Mouse (Mus musculus) erythroblast, embryonic 14.5 days (primary cell): Measurements from ENCODE around the gene Ahnak. TPM values are rescaled to one million over a fixed set of nuclear protein-coding genes. Genes with fewer than 3 reads are reported as not detected.
"Not testable (repeated sequence)": the region's sequence is repeated elsewhere in the genome, so short reads cannot be mapped to it uniquely, and the experiment has no call there.

ENCODE experiments used
- H3K27me3 ChIP-seq: 2 replicates; pipeline ENCODE4 v1.6.1; 2012; ENCODE audit warnings: inconsistent platforms; ENCODE audit not compliant: control insufficient read depth
- H3K36me3 ChIP-seq: 2 replicates; pipeline ENCODE4 v1.6.1; 2012; ENCODE audit warnings: mild to moderate bottlenecking, inconsistent platforms; ENCODE audit not compliant: control insufficient read depth
- H3K4me1 ChIP-seq: 2 replicates; pipeline ENCODE4 v1.6.1; 2012; ENCODE audit warnings: inconsistent platforms; ENCODE audit not compliant: control insufficient read depth
- H3K4me3 ChIP-seq: replicated peaks from 2 replicates; pipeline ENCODE3; 2012; ENCODE audit warnings: moderate library complexity, mild to moderate bottlenecking, inconsistent platforms
- H3K9me3 ChIP-seq: 2 replicates; pipeline ENCODE4 v1.6.1; 2012; ENCODE audit warnings: low read length, inconsistent platforms, mixed read lengths; ENCODE audit not compliant: control insufficient read depth
- GATA1 ChIP-seq: IDR thresholded peaks from 2 replicates; pipeline ENCODE4 v1.6.1; 2012; ENCODE audit warnings: low read length, inconsistent platforms, mixed read lengths
- TAL1 ChIP-seq: IDR thresholded peaks from 3 replicates; pipeline ENCODE4 v1.6.1; 2012; ENCODE audit warnings: low read length, inconsistent platforms, mixed read lengths
- polyA plus RNA-seq: library from polyadenylated mRNA; stranded (reverse); fragments of >175 nt; gene quantifications from 2 replicates; pipeline ENCODE4 v1.2.3, GENCODE M21; 2012

The Ahnak gene
- polyA plus RNA-seq, 1 experiment = 0.01 TPM

DNA sequence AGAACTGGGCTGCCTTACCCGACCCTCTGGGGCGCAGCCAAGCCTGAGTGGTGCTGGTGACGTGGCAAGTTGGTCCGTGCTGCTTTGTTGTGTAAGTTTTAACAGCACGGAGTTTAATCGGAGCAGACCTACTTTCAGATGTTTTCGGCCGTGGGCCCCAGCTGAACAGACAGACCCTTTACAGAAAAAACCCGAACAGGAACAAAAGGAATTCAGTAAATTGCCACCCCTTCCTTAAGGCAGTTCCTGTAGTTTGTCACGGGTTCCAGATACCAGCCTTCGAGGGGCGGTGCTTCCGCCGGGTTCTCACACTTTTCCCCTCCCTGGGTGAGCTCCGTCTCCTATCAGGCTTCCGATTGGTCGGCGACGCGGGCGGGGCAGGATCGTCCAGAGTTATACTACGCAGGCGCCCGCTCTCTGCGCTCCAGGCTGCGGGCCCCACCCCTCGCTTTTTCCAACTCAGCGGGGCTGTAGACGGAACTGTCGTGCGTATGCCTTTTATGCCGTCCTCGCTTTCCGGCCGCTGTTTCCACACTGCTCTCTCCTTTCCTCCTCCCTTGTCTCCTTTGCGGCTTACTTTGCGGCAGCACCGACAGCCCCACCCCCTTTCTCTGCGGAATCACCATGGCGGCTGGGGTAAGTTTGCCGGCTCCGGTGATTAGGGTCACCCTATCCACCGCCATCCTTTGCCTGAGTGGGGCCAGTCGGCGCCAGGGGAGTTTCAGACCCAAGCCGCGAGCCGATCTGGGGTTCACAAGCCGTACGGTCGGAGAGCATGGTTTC lies 22.3 kb upstream of the Ahnak start, which contains the start of gene Eef1g:
Gene Eef1g, plus strand, starts transcription at position 452 of the 783 bp plus-strand sequence.
- Histone ChIP-seq H3K27me3 (no peaks in the 10 kb centered on the region), H3K9me3 (no peaks in the 10 kb centered on the region), H3K36me3 (peaks cover 79% of the 10 kb centered on the region), H3K4me3 (peak within 1 kb of the TSS; percentile 77), H3K4me1 (peaks cover 50% of the 10 kb centered on the region)
- TF ChIP-seq GATA1 (no peak), TAL1 (no peak)

GRCm38 (mm10) chr19:8967373-8967743 lies 21.7 kb upstream of the Ahnak start:
- H3K4me1 ChIP-seq = peaks cover 50% of the 10 kb centered on the region
- TF ChIP-seq TAL1 = no peak
- TF ChIP-seq GATA1 = no peak
- H3K36me3 ChIP-seq = peaks cover 79% of the 10 kb centered on the region
- peak overlapping the region; percentile 77 for H3K4me3 ChIP-seq
- no peaks in the 10 kb centered on the region for H3K9me3 ChIP-seq
- no peaks in the 10 kb centered on the region for H3K27me3 ChIP-seq

DNA sequence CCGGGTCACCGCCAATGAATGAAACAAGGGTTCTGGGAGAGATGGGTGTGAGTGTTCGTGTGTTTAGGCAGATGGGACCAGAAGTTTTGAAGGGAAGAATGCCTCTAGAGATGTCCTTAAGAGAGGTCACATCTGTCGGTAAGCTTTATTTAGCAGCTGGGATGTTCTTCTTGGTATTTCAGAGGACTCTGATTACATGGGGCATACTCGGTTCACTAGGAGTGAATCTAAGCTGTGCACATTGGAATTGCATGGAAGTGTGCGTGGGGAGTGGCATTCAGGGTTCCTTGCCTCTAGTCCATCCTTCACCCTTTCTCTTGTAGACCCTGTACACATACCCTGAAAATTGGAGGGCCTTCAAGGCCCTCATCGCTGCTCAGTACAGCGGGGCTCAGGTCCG lies 21.2 kb upstream of the Ahnak start:
- Histone ChIP-seq H3K9me3 (no peaks in the 10 kb centered on the region), H3K27me3 (no peaks in the 10 kb centered on the region), H3K4me1 (peaks cover 50% of the 10 kb centered on the region), H3K36me3 (peaks cover 79% of the 10 kb centered on the region), H3K4me3 (peak overlapping the region; percentile 77)
- TF ChIP-seq GATA1 = no peak
- no peak for TF ChIP-seq TAL1

GRCm38 (mm10) chr19:8972491-8972890 lies 16.6 kb upstream of the Ahnak start:
- not testable (repeated sequence) for H3K4me3 ChIP-seq, H3K9me3 ChIP-seq, H3K27me3 ChIP-seq
- Histone ChIP-seq H3K36me3 (peaks cover 91% of the 10 kb centered on the region), H3K4me1 (peaks cover 30% of the 10 kb centered on the region)

- peaks cover 100% of the 10 kb centered on the region for H3K36me3 ChIP-seq
- no peaks in the 10 kb centered on the region for H3K27me3 ChIP-seq
- TF ChIP-seq GATA1 (no peak), TAL1 (no peak)
- H3K9me3 ChIP-seq = no peaks in the 10 kb centered on the region
- no peak overlapping the region for H3K4me3 ChIP-seq
- peaks cover 12% of the 10 kb centered on the region for H3K4me1 ChIP-seq
Measured at GRCm38 (mm10) chr19:8974638-8975037, 14.4 kb upstream of the Ahnak start.

DNA sequence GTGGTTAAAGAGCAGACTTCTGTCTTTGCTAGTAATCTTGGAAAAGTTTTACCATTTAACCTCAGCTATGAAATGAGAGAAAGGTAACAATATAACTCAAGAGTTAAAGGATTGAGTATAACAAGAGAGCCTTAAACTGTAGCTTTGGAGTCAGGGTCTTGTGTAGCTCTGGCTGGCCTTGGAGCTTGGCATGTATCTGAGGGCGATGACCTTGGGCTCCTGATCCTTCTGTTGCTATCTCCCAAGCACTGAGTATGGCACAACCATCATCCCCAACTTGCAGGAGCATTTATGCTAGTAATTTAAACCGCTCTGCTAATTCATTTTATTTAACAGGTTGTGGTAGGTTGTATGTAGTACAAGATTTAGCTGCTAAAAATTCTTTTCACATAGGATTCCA lies 13.6 kb upstream of the Ahnak start:
- Histone ChIP-seq H3K36me3 (peaks cover 100% of the 10 kb centered on the region), H3K27me3 (no peaks in the 10 kb centered on the region), H3K4me3 (no peak overlapping the region), H3K4me1 (peaks cover 10% of the 10 kb centered on the region), H3K9me3 (no peaks in the 10 kb centered on the region)
- TF ChIP-seq TAL1 = no peak
- TF ChIP-seq GATA1 = no peak

DNA sequence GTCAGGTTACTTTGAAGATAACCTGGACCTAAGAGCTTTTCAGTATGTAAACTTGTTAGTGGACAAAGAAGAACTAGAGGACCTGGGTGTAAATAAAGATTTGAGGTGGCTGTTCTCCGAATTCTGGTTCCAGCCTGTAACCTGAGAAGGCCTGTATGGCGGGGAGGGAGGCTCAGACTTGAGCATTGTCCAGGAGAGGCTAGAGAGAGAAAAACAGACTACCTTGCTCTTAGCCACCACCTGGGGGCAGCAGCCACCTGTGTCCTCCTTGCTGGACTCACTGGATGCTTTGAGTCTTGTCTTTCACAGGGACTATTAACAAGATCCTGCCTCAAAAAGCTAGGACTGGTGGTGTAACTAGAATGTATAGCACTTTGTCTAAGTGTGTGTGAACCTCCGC lies 12.5 kb upstream of the Ahnak start:
- peaks cover 97% of the 10 kb centered on the region for H3K36me3 ChIP-seq
- no peak for TF ChIP-seq TAL1
- no peak for TF ChIP-seq GATA1
- H3K27me3 ChIP-seq = no peaks in the 10 kb centered on the region
- no peaks in the 10 kb centered on the region for H3K9me3 ChIP-seq
- H3K4me1 ChIP-seq = peaks cover 5% of the 10 kb centered on the region
- H3K4me3 ChIP-seq = no peak overlapping the region

GRCm38 (mm10) chr19:8980771-8981170 lies 8.3 kb upstream of the Ahnak start:
- no peak overlapping the region for H3K4me3 ChIP-seq
- TF ChIP-seq TAL1 = no peak
- TF ChIP-seq GATA1 = no peak
- H3K4me1 ChIP-seq = peaks cover 20% of the 10 kb centered on the region
- peaks cover 6% of the 10 kb centered on the region for H3K27me3 ChIP-seq
- H3K36me3 ChIP-seq = peaks cover 60% of the 10 kb centered on the region
- H3K9me3 ChIP-seq = no peaks in the 10 kb centered on the region

DNA sequence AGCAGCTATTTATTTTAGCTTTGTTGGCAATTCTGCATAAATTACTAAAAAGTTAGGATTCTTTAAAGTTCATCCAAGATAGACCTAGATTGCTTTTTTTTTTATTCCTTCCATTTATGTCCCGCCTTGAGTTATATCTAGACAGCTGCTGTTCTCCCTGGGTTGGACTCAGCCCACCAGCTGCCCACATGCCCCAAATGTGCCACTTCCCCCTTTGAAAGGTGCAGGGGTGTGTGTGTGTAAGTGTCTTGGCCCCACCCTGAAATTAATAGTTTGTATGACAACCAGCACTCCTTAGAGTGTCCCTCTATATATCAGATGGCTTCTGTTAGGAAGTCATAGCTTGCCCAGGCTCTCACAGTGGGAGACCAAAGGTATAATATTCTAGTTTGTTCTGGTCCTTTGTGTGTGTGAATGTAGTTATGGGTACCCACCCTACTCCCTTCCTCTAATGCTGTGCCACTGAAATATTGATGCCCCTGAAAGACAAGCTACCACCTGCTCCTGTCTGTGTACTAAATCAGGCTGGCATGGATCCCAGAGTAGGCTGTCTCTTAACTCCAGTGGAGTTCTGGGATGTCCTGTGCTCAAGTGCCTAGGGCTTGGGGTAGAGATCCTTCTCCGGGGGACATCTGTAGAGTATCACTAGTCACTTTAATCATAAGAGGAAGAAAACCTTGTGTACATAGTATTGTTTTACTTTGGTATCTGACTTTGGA lies 7.5 kb upstream of the Ahnak start:
- TF ChIP-seq GATA1 = no peak
- no peak for TF ChIP-seq TAL1

More for the DNA sequence above, 7.5 kb upstream of the Ahnak start:
- Histone ChIP-seq H3K4me1 (peaks cover 20% of the 10 kb centered on the region), H3K27me3 (peaks cover 15% of the 10 kb centered on the region), H3K4me3 (no peak overlapping the region), H3K36me3 (peaks cover 52% of the 10 kb centered on the region), H3K9me3 (no peaks in the 10 kb centered on the region)
